Mouse (Mus musculus) CH12.LX (cell line): ENCODE data around the gene Chit1.

Source experiments
- CTCF ChIP-seq, 2 experiments: IDR thresholded peaks in 1 of 2; conservative IDR thresholded peaks in 1 of 2; 2 replicates each; pipeline ENCODE4 v1.5.1; 2011 to 2012; ENCODE audit warnings: low read depth in 2 of 2, low read length in 2 of 2, improper control_type of control experiment in 1 of 2, inconsistent platforms in 1 of 2, mild to moderate bottlenecking in 1 of 2, moderate library complexity in 1 of 2
- E2F4 ChIP-seq: IDR thresholded peaks from 2 replicates; pipeline ENCODE4 v1.6.1; 2011; ENCODE audit warnings: low read depth, low read length, improper control_type of control experiment; ENCODE audit not compliant: insufficient replicate concordance
- EP300 ChIP-seq: IDR thresholded peaks from 2 replicates; pipeline ENCODE4 v1.6.1; 2011; ENCODE audit warnings: low read length, improper control_type of control experiment
- MAFK ChIP-seq: IDR thresholded peaks from 2 replicates; pipeline ENCODE4 v1.6.1; 2011; ENCODE audit warnings: low read length, improper control_type of control experiment; ENCODE audit not compliant: insufficient replicate concordance
- POLR2A ChIP-seq: IDR thresholded peaks from 2 replicates; pipeline ENCODE4 v1.6.1; 2011; ENCODE audit warnings: low read depth, mild to moderate bottlenecking, improper control_type of control experiment, low read length
- USF1 ChIP-seq: IDR thresholded peaks from 2 replicates; pipeline ENCODE4 v1.6.1; 2014; ENCODE audit warnings: low read depth, mild to moderate bottlenecking, inconsistent platforms, low read length, improper control_type of control experiment

DNA sequence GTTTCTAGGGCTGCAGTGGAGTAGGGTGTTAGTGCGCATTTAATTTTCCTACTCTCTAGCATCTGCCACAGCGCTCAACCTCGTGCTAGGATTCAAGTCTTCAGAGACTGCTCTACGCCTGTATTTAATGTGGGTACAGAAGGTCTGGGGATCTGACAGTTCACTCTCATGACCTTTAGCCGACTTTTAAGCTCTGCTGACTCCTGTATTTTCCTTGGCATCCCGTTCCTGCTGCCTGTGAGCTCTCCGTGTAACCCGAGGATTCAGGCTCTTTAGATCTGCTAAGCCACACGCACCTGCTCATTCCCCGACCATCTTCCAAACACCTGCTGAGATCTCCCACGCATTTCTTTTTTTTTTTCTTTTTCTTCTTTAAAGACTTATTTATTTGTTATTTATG lies 22.3 kb downstream of the Chit1 start:
- TF ChIP-seq CTCF (conservative IDR thresholded peaks at IDR 0.05 in 1 of 2, IDR thresholded peaks at IDR 0.05 in 1 of 2; ENCODE audit: low read depth in 2 of 2, low read length in 2 of 2): no peak
- TF ChIP-seq POLR2A: no peak
- no peak for TF ChIP-seq MAFK
- no peak for TF ChIP-seq EP300
- no peak for TF ChIP-seq USF1
- TF ChIP-seq E2F4: no peak
